In the genomic region with DNA sequence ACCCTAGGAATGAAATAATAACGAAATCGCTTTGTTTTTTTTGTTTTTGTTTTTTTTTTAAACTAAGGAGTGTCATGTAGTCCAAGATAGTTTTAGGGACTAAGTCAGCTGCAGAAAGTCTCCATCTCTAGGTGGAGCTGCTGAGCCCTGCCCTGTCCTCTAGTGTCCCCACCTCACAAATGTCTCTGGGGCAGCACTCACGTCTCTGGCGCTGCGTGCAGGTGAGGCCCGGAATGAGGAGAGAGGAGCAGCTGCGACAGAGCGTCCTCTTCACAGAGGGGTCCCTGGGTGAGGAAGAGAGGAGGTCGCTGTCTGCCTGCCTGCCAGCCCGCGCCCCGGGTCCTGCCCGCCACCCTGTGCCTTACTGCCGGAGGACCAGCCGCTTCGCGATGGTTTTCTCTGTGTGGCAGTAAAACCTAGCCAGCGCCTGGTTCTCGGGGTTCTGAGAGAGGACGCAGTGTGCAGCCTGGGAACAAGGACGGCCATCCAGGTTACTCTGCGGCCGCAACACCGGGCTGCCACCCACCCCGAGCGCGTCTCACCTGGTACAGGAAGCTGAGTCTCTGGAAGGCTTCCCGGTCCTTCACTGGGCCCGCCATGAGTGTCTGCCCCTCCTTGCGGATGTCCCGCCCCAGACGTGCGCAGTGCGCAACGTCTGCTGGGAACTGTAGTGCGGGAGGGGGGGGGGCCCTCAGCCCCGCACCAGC, we compare ENCODE assay signal across 8 mouse cellular contexts. TPM values are rescaled to one million over a fixed set of nuclear protein-coding genes. Genes with fewer than 3 reads are reported as not detected.
DNase-seq lines count a peak whose midpoint lies in the region; ATAC-seq and TF ChIP-seq lines count a peak whose summit lies in the region.

No protein-coding gene starts in this region.

- H3K9ac ChIP-seq in ES-Bruce4 (ENCODE audit: low read depth, poor library complexity, severe bottlenecking) = peak overlapping the region; percentile 76
- peak overlapping the region; percentile 65 for H3K9ac ChIP-seq in forebrain, embryonic 15.5 days (replicated peaks)
- H3K9ac ChIP-seq in liver, postnatal 0 days (replicated peaks) = peak overlapping the region; percentile 83
- H3K9ac ChIP-seq in neural tube, embryonic 14.5 days (replicated peaks; ENCODE audit: low read depth, low read length) = peak overlapping the region; percentile 81

- peak overlapping the region; percentile 75 for H3K4me3 ChIP-seq in ES-Bruce4 (ENCODE audit: low read depth, low read length)
- peak overlapping the region; percentile 55 for H3K4me3 ChIP-seq in forebrain, embryonic 15.5 days
- peak overlapping the region; percentile 95 for H3K4me3 ChIP-seq in liver, postnatal 0 days (ENCODE audit: low read depth, low read length)
- peak overlapping the region; percentile 66 for H3K4me3 ChIP-seq in neural tube, embryonic 14.5 days (ENCODE audit: low read depth, low read length)
- H3K4me3 ChIP-seq in testis, adult 2 months (ENCODE audit: control insufficient read depth, low read depth, low read length) = peak overlapping the region; percentile 89

- H3K4me1 ChIP-seq in ES-Bruce4 (ENCODE audit: control insufficient read depth, insufficient read depth, low read length) = peaks cover 3% of the 10 kb centered on the region
- H3K4me1 ChIP-seq in forebrain, embryonic 15.5 days = peaks cover 8% of the 10 kb centered on the region
- peaks cover 3% of the 10 kb centered on the region; the same call in 1 of the 2 replicates for H3K4me1 ChIP-seq in liver, postnatal 0 days (ENCODE audit: insufficient read depth)
- H3K4me1 ChIP-seq in neural tube, embryonic 14.5 days (ENCODE audit: control insufficient read depth, insufficient read depth, low read length) = no peaks in the 10 kb centered on the region
- H3K4me1 ChIP-seq in testis, adult 2 months (ENCODE audit: control insufficient read depth, insufficient read depth, low read length) = peaks cover 6% of the 10 kb centered on the region

- peaks cover 18% of the 10 kb centered on the region for H3K36me3 ChIP-seq in ES-Bruce4 (ENCODE audit: control insufficient read depth, insufficient read depth, low read length, poor library complexity, severe bottlenecking)
- peaks cover 36% of the 10 kb centered on the region for H3K36me3 ChIP-seq in forebrain, embryonic 15.5 days
- peaks cover 20% of the 10 kb centered on the region for H3K36me3 ChIP-seq in liver, postnatal 0 days (replicated peaks; ENCODE audit: insufficient read depth, low read length)
- H3K36me3 ChIP-seq in neural tube, embryonic 14.5 days (ENCODE audit: control insufficient read depth, insufficient read depth, low read length) = peaks cover 29% of the 10 kb centered on the region
- H3K36me3 ChIP-seq in testis, adult 2 months (ENCODE audit: control insufficient read depth, insufficient read depth, low read length) = no peaks in the 10 kb centered on the region

- no peak for TF ChIP-seq EP300 in ES-Bruce4 (IDR thresholded peaks at IDR 0.05; ENCODE audit: insufficient read depth, low read depth, low read length)
- no peak for TF ChIP-seq EP300 in liver, postnatal 0 days (IDR thresholded peaks at IDR 0.05; ENCODE audit: low read depth)

- H3K27ac ChIP-seq in ES-Bruce4 (ENCODE audit: insufficient read depth, low read length) = no peak overlapping the region
- peak overlapping the region; percentile 85 for H3K27ac ChIP-seq in forebrain, embryonic 15.5 days (replicated peaks)
- peak overlapping the region; percentile 86 for H3K27ac ChIP-seq in liver, postnatal 0 days (ENCODE audit: low read depth)
- peak overlapping the region; percentile 72 for H3K27ac ChIP-seq in neural tube, embryonic 14.5 days (ENCODE audit: low read depth, low read length)
- peak overlapping the region; percentile 50; the same call in 1 of the 2 replicates for H3K27ac ChIP-seq in testis, adult 2 months (ENCODE audit: control insufficient read depth, insufficient read depth, low read depth, low read length)

- DNase-seq in cerebellum, adult 11-12 months = peak; percentile 89
- peak; percentile 79 to 83 for DNase-seq in heart, postnatal 14 days
- peak; percentile 80 for DNase-seq in layer of hippocampus, adult 11-12 months (ENCODE audit: low spot score)
- DNase-seq in liver, postnatal 0 days = peak; percentile 81

- H3K9me3 ChIP-seq in ES-Bruce4 (replicated peaks; ENCODE audit: control insufficient read depth, insufficient read depth, low read length, poor library complexity, severe bottlenecking) = no peaks in the 10 kb centered on the region
- H3K9me3 ChIP-seq in forebrain, embryonic 15.5 days = no peaks in the 10 kb centered on the region
- no peaks in the 10 kb centered on the region for H3K9me3 ChIP-seq in liver, postnatal 0 days (ENCODE audit: low read length)
- no peaks in the 10 kb centered on the region for H3K9me3 ChIP-seq in neural tube, embryonic 14.5 days (ENCODE audit: control insufficient read depth, low read length)

- peak overlapping the region; percentile 50 for H3K4me2 ChIP-seq in forebrain, embryonic 15.5 days (replicated peaks)
- peak overlapping the region; percentile 85 for H3K4me2 ChIP-seq in liver, postnatal 0 days (ENCODE audit: low read depth, low read length)
- H3K4me2 ChIP-seq in neural tube, embryonic 14.5 days (ENCODE audit: low read depth, low read length) = peak overlapping the region; percentile 45

- H3K27me3 ChIP-seq in ES-Bruce4 (ENCODE audit: control insufficient read depth, insufficient read depth, low read length, poor library complexity, severe bottlenecking) = no peaks in the 10 kb centered on the region
- peaks cover 3% of the 10 kb centered on the region; the same call in 1 of the 2 replicates for H3K27me3 ChIP-seq in forebrain, embryonic 15.5 days
- H3K27me3 ChIP-seq in liver, postnatal 0 days (ENCODE audit: insufficient read depth, low read length) = no peaks in the 10 kb centered on the region
- H3K27me3 ChIP-seq in neural tube, embryonic 14.5 days (ENCODE audit: control insufficient read depth, insufficient read depth, low read length) = no peaks in the 10 kb centered on the region
- no peaks in the 10 kb centered on the region for H3K27me3 ChIP-seq in testis, adult 2 months (ENCODE audit: control insufficient read depth, insufficient read depth, low read length)

- ATAC-seq in forebrain, embryonic 15.5 days (replicated peaks) = peak; percentile 98
- ATAC-seq in liver, postnatal 0 days = peak; percentile 93
- peak; percentile 98 for ATAC-seq in neural tube, embryonic 14.5 days (ENCODE audit: low read depth)

- intact Hi-C loops in heart, postnatal 14 days (cut with DNase I) = no loop called here

- peak; percentile 66 for TF ChIP-seq CTCF in ES-Bruce4 (IDR thresholded peaks at IDR 0.05; ENCODE audit: low read depth, low read length)
- peak; percentile 86 for TF ChIP-seq CTCF in liver, postnatal 0 days (IDR thresholded peaks at IDR 0.05; ENCODE audit: low read depth)
- no peak for TF ChIP-seq CTCF in testis, adult 2 months (IDR thresholded peaks at IDR 0.05; ENCODE audit: control insufficient read depth, insufficient read depth, insufficient replicate concordance, low read depth, low read length)

- WGBS in forebrain, embryonic 15.5 days = under 1% methylated on average over 37 of the region's 37 CpGs
- under 1% methylated on average over 31 of the region's 37 CpGs for WGBS in liver, postnatal 0 days (ENCODE audit: insufficient replicate concordance)
- 0% methylated on average over 37 of the region's 37 CpGs for WGBS in neural tube, embryonic 14.5 days

- TF ChIP-seq POLR2A in ES-Bruce4 (IDR thresholded peaks at IDR 0.05; ENCODE audit: insufficient read depth, low read length) = peak; percentile 33
- peak; percentile 61 for TF ChIP-seq POLR2A in testis, adult 2 months (IDR thresholded peaks at IDR 0.05; ENCODE audit: control insufficient read depth, low read depth, low read length)

RNA-seq across cellular contexts. Expression of gene Rpp21, which starts 0.5 kb away (rescaled TPM):
- polyA plus RNA-seq in ES-Bruce4 (2011; ENCODE audit: insufficient read depth, insufficient read length, low read depth, missing spikeins) = 32.1 and 35.0 TPM in 2 replicates
- 101 and 105 TPM in 2 replicates for polyA plus RNA-seq in forebrain, embryonic 15.5 days (2015; fragmentation: Nextera tagmentation; extraction: Ambion mirVana)
- 10 to 100 TPM; 33.1 to 34.2 TPM for total RNA-seq in heart, postnatal 14 days (2021)
- polyA plus RNA-seq in liver, postnatal 0 days (2015; fragmentation: Nextera tagmentation; extraction: Ambion mirVana) = 53.2 and 55.1 TPM in 2 replicates
- polyA plus RNA-seq in neural tube, embryonic 14.5 days (2014; fragmentation: Nextera tagmentation; extraction: Ambion mirVana) = 132 and 170 TPM in 2 replicates
- polyA plus RNA-seq in testis, adult 2 months (2012; rRNA removed) = 82.5 and 90.8 TPM in 2 replicates

RNA-seq across cellular contexts. Expression of gene Trim39, which starts 14.7 kb away (rescaled TPM):
- 14.2 and 15.5 TPM in 2 replicates for polyA plus RNA-seq in ES-Bruce4 (2011; ENCODE audit: insufficient read depth, insufficient read length, low read depth, missing spikeins)
- 25.7 and 26.4 TPM in 2 replicates for polyA plus RNA-seq in forebrain, embryonic 15.5 days (2015; fragmentation: Nextera tagmentation; extraction: Ambion mirVana)
- 1 to 10 TPM; 7.7 to 7.9 TPM for total RNA-seq in heart, postnatal 14 days (2021)
- 2.7 and 3.6 TPM in 2 replicates for polyA plus RNA-seq in liver, postnatal 0 days (2015; fragmentation: Nextera tagmentation; extraction: Ambion mirVana)
- polyA plus RNA-seq in neural tube, embryonic 14.5 days (2014; fragmentation: Nextera tagmentation; extraction: Ambion mirVana) = 22.3 and 26.9 TPM in 2 replicates
- polyA plus RNA-seq in testis, adult 2 months (2012; rRNA removed) = 44.3 and 45.4 TPM in 2 replicates

RNA-seq across cellular contexts. Expression of gene H2-M10.2, which starts 28.9 kb away (rescaled TPM):
- polyA plus RNA-seq in ES-Bruce4 (2011; ENCODE audit: insufficient read depth, insufficient read length, low read depth, missing spikeins) = not detected in 2 replicates
- polyA plus RNA-seq in forebrain, embryonic 15.5 days (2015; fragmentation: Nextera tagmentation; extraction: Ambion mirVana) = not detected in 2 replicates
- not detected for total RNA-seq in heart, postnatal 14 days (2021)
- not detected in 2 replicates for polyA plus RNA-seq in liver, postnatal 0 days (2015; fragmentation: Nextera tagmentation; extraction: Ambion mirVana)
- 0.24 TPM in 2 replicates for polyA plus RNA-seq in neural tube, embryonic 14.5 days (2014; fragmentation: Nextera tagmentation; extraction: Ambion mirVana)
- polyA plus RNA-seq in testis, adult 2 months (2012; rRNA removed) = 0.12 TPM in 1 of 2 replicates, not detected in the other
